Comparison of ENCODE assay signal across 11 mouse cellular contexts in genomic region chr3:84771980-84772379, GRCm38 (mm10). TPM values are rescaled to one million over a fixed set of nuclear protein-coding genes. Genes with fewer than 3 reads are reported as not detected.
DNase-seq lines count a peak whose midpoint lies in the region; ATAC-seq lines count a peak whose summit lies in the region.
"Had no signal": no experiment of that assay in that cellular context is flagged by ENCODE, and none has a peak within 500 bp of the region (broad histone marks: within the 10 kb centered on the region; RNA-seq: fewer than 3 reads in every experiment).

No protein-coding gene starts in this region.

- ATAC-seq in liver, embryonic 15.5 days (ENCODE audit: insufficient read depth) = peak; percentile 100
- ATAC-seq: hindbrain, postnatal 0 days had no signal

- 12% methylated on average over 2 of the region's 2 CpGs for WGBS in liver, embryonic 15.5 days (ENCODE audit: insufficient replicate concordance)

- no peaks in the 10 kb centered on the region for H3K36me3 ChIP-seq in liver, embryonic 15.5 days (replicated peaks)
- H3K36me3 ChIP-seq: embryonic facial prominence, embryonic 10.5 days; neural tube, embryonic 13.5 days had no signal

- no peak overlapping the region for H3K9ac ChIP-seq in liver, embryonic 15.5 days
- H3K9ac ChIP-seq: neural tube, embryonic 13.5 days had no signal

- H3K4me2 ChIP-seq in liver, embryonic 15.5 days = peak overlapping the region; percentile 41
- H3K4me2 ChIP-seq: neural tube, embryonic 13.5 days had no signal

- no peaks in the 10 kb centered on the region for H3K27me3 ChIP-seq in liver, embryonic 15.5 days
- H3K27me3 ChIP-seq: neural tube, embryonic 13.5 days had no signal

- no peak overlapping the region for H3K4me3 ChIP-seq in liver, embryonic 15.5 days (replicated peaks)
- H3K4me3 ChIP-seq: embryonic facial prominence, embryonic 10.5 days; neural tube, embryonic 13.5 days had no signal

- H3K9me3 ChIP-seq in liver, embryonic 15.5 days (replicated peaks) = no peaks in the 10 kb centered on the region
- H3K9me3 ChIP-seq: neural tube, embryonic 13.5 days had no signal

- DNase-seq in lung, postnatal 36 days = peak; percentile 43
- no peak for DNase-seq in lung, postnatal 10 days
- peak; percentile 81 for DNase-seq in c-Kit-positive CD71-positive TER-119-positive erythroid progenitor cells, embryonic 14.5 days (ENCODE audit: low spot score)
- DNase-seq in yolk sac, embryonic 10.5 days (ENCODE audit: low spot score) = peak; percentile 1
- no peak for DNase-seq in adrenal gland, postnatal 4 days (ENCODE audit: low spot score in 2 of 2)
- DNase-seq in ovary, adult 18-20 months (ENCODE audit: low spot score) = no peak
- DNase-seq in Muller cell, postnatal 12 days (ENCODE audit: inconsistent ontology term) = no peak

- H3K27ac ChIP-seq in liver, embryonic 15.5 days (replicated peaks) = peak overlapping the region; percentile 79
- H3K27ac ChIP-seq: embryonic facial prominence, embryonic 10.5 days; hindbrain, postnatal 0 days; neural tube, embryonic 13.5 days had no signal

- peaks cover 43% of the 10 kb centered on the region for H3K4me1 ChIP-seq in liver, embryonic 15.5 days (replicated peaks)
- H3K4me1 ChIP-seq: neural tube, embryonic 13.5 days had no signal

RNA-seq across cellular contexts. Expression of gene Fbxw7, which starts 43.1 kb away (rescaled TPM):
- 2.5 and 3.0 TPM in 2 replicates for polyA plus RNA-seq in liver, embryonic 15.5 days (2015; fragmentation: Nextera tagmentation; extraction: Ambion mirVana)
- 10 to 100 TPM; 24.4 to 24.7 TPM for total RNA-seq in adrenal gland, postnatal 4 days (2021)

Comparison
In these comparisons a context has a peak if more than half of its experiments do, and no peak if none do; other contexts are left out.
1. DNase-seq: peak in lung, postnatal 36 days (single experiment), c-Kit-positive CD71-positive TER-119-positive erythroid progenitor cells, embryonic 14.5 days (single experiment) and yolk sac, embryonic 10.5 days (single experiment); none in lung, postnatal 10 days (single experiment), adrenal gland, postnatal 4 days (0 of 2), ovary, adult 18-20 months (single experiment) and Muller cell, postnatal 12 days (single experiment).